Mouse (Mus musculus): ENCODE results near the gene Klhdc1.

- TF ChIP-seq CTCF (IDR thresholded peaks at IDR 0.05; ENCODE audit: control insufficient read depth, insufficient read depth, insufficient read length) (no peak), MYOG (IDR thresholded peaks at IDR 0.05; ENCODE audit: control insufficient read depth, extremely low read depth, insufficient read length) (no peak), MYOD1 (IDR thresholded peaks at IDR 0.05; ENCODE audit: control insufficient read depth, insufficient read length, low read depth) (no peak), USF1 (IDR thresholded peaks at IDR 0.05; ENCODE audit: low read depth) (no peak), MAX (IDR thresholded peaks at IDR 0.05) (no peak)
These were observed 27.7 kb upstream of the Klhdc1 start for GRCm38 (mm10) chr12:69213186-69213777.
